Mouse (Mus musculus): Measurements from ENCODE around the gene Il9r.

DNA sequence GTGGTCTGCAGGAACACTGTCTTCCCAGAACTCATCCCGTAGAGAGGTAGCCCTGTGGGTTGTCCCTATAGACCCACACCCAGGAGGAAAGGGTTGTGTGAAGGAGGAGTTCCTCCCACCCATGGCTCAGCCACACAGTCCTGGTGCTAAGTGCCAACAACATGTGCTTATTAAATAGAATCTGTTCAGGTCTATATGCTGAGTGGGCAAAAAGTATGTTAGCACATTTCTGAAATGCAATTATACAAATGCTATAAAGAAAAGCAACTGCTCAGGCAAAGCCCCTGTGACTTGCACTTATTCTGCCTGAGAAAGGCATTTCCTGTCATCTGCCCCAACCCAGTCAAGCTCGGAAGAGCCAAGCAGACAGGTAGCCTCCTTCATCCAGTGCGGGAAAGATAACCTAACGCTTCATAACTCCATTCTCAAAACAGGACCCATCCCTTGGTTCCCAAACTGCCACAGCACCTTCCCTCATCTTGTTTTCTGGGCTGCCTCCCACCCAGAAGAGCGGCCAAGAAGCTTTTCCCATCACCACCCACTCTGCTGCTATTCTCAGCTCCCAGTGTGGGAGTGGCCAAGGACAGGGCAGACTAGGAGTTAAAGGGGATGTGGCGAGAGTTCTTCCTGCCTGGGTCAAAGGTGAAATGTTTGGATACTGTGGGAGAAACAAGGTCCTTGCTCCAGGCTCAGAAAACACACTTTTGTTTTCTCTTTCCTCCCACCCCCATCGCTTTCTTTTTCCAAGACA, 43.3 kb upstream of the Il9r start:
- TF ChIP-seq EP300 (IDR thresholded peaks at IDR 0.05; ENCODE audit: low read depth) (no peak), CTCF (IDR thresholded peaks at IDR 0.05; ENCODE audit: low read depth) (no peak)

Measured in liver, postnatal 0 days (tissue).